Mouse (Mus musculus): ENCODE measurements at regions not wholly inside any gene's neighbourhood (a gene's known extent, or its start where the extent isn't known, plus 50 kb on each side); places are given as distances from the start of the nearest gene placed in this dataset.

- Histone ChIP-seq H3K27ac (replicated peaks; ENCODE audit: low read depth, low read length) (no peak overlapping the region), H3K4me3 (ENCODE audit: insufficient read depth, low read depth, low read length) (no peak overlapping the region), H3K4me1 (ENCODE audit: control insufficient read depth, insufficient read depth, insufficient read length, low read length) (no peaks in the 10 kb centered on the region; the same call in 1 of the 2 replicates)
Measured at GRCm38 (mm10) chr17:47283158-47283557, 85.5 kb upstream of the Mrps10 start.

GRCm38 (mm10) chr17:47282476-47282875 lies 86.2 kb upstream of the Mrps10 start:
- H3K4me1 ChIP-seq (ENCODE audit: control insufficient read depth, insufficient read depth, insufficient read length, low read length), result no peaks in the 10 kb centered on the region; the same call in 1 of the 2 replicates

GRCm38 (mm10) chr17:47277890-47278289 lies 90.8 kb upstream of the Mrps10 start:
- Histone ChIP-seq H3K4me1 (ENCODE audit: control insufficient read depth, insufficient read depth, insufficient read length, low read length) (no peaks in the 10 kb centered on the region; the same call in 1 of the 2 replicates), H3K27ac (replicated peaks; ENCODE audit: low read depth, low read length) (no peak overlapping the region)

More at GRCm38 (mm10) chr17:47282476-47282875, 86.2 kb upstream of the Mrps10 start:
- no peak overlapping the region for H3K4me3 ChIP-seq (ENCODE audit: insufficient read depth, low read depth, low read length)
- H3K27ac ChIP-seq (replicated peaks; ENCODE audit: low read depth, low read length), result no peak overlapping the region; the same call in 1 of the 2 replicates

GRCm38 (mm10) chr17:47276639-47277038 lies 92.0 kb upstream of the Mrps10 start:
- H3K27ac ChIP-seq (replicated peaks; ENCODE audit: low read depth, low read length), result no peak overlapping the region
- no peaks in the 10 kb centered on the region for H3K4me1 ChIP-seq (ENCODE audit: control insufficient read depth, insufficient read depth, insufficient read length, low read length)
- no peak overlapping the region for H3K4me3 ChIP-seq (ENCODE audit: insufficient read depth, low read depth, low read length)

More at GRCm38 (mm10) chr17:47277890-47278289, 90.8 kb upstream of the Mrps10 start:
- H3K4me3 ChIP-seq (ENCODE audit: insufficient read depth, low read depth, low read length), result no peak overlapping the region

GRCm38 (mm10) chr17:47275796-47276311 lies 92.8 kb upstream of the Mrps10 start:
- peak overlapping the region; percentile 24; the same call in 1 of the 2 replicates for H3K27ac ChIP-seq (replicated peaks; ENCODE audit: low read depth, low read length)
- no peaks in the 10 kb centered on the region for H3K4me1 ChIP-seq (ENCODE audit: control insufficient read depth, insufficient read depth, insufficient read length, low read length)
- H3K4me3 ChIP-seq (ENCODE audit: insufficient read depth, low read depth, low read length), result no peak overlapping the region

GRCm38 (mm10) chr17:47273309-47273708 lies 95.4 kb upstream of the Mrps10 start:
- Histone ChIP-seq H3K4me1 (ENCODE audit: control insufficient read depth, insufficient read depth, insufficient read length, low read length) (no peaks in the 10 kb centered on the region), H3K27ac (replicated peaks; ENCODE audit: low read depth, low read length) (no peak overlapping the region), H3K4me3 (ENCODE audit: insufficient read depth, low read depth, low read length) (no peak overlapping the region)

- Histone ChIP-seq H3K27ac (replicated peaks; ENCODE audit: low read depth, low read length) (no peak overlapping the region), H3K4me3 (ENCODE audit: insufficient read depth, low read depth, low read length) (no peak overlapping the region), H3K4me1 (ENCODE audit: control insufficient read depth, insufficient read depth, insufficient read length, low read length) (no peaks in the 10 kb centered on the region)
Measured at GRCm38 (mm10) chr17:47271979-47272677, 96.6 kb upstream of the Mrps10 start.

GRCm38 (mm10) chr17:47269053-47269891 lies 99.4 kb upstream of the Mrps10 start:
- no peaks in the 10 kb centered on the region for H3K4me1 ChIP-seq (ENCODE audit: control insufficient read depth, insufficient read depth, insufficient read length, low read length)
- H3K27ac ChIP-seq (replicated peaks; ENCODE audit: low read depth, low read length), result no peak overlapping the region
- no peak overlapping the region for H3K4me3 ChIP-seq (ENCODE audit: insufficient read depth, low read depth, low read length)

- no peaks in the 10 kb centered on the region for H3K4me1 ChIP-seq (ENCODE audit: control insufficient read depth, insufficient read depth, insufficient read length, low read length)
- H3K27ac ChIP-seq (replicated peaks; ENCODE audit: low read depth, low read length), result no peak overlapping the region
- no peak overlapping the region for H3K4me3 ChIP-seq (ENCODE audit: insufficient read depth, low read depth, low read length)
Measured at GRCm38 (mm10) chr17:47267843-47268242, 100.8 kb upstream of the Mrps10 start.

- Histone ChIP-seq H3K27ac (replicated peaks; ENCODE audit: low read depth, low read length) (no peak overlapping the region), H3K4me3 (ENCODE audit: insufficient read depth, low read depth, low read length) (no peak overlapping the region), H3K4me1 (ENCODE audit: control insufficient read depth, insufficient read depth, insufficient read length, low read length) (no peaks in the 10 kb centered on the region)
Measured at GRCm38 (mm10) chr17:47267076-47267475, 101.6 kb upstream of the Mrps10 start.

GRCm38 (mm10) chr17:47266335-47266734 lies 102.4 kb upstream of the Mrps10 start:
- Histone ChIP-seq H3K4me3 (ENCODE audit: insufficient read depth, low read depth, low read length) (no peak overlapping the region), H3K27ac (replicated peaks; ENCODE audit: low read depth, low read length) (no peak overlapping the region), H3K4me1 (ENCODE audit: control insufficient read depth, insufficient read depth, insufficient read length, low read length) (no peaks in the 10 kb centered on the region)

GRCm38 (mm10) chr17:47262986-47263385 lies 105.7 kb upstream of the Mrps10 start:
- no peak overlapping the region for H3K4me3 ChIP-seq (ENCODE audit: insufficient read depth, low read depth, low read length)
- H3K4me1 ChIP-seq (ENCODE audit: control insufficient read depth, insufficient read depth, insufficient read length, low read length), result no peaks in the 10 kb centered on the region
- H3K27ac ChIP-seq (replicated peaks; ENCODE audit: low read depth, low read length), result no peak overlapping the region

GRCm38 (mm10) chr17:47262141-47262540 lies 106.5 kb upstream of the Mrps10 start:
- no peak overlapping the region for H3K27ac ChIP-seq (replicated peaks; ENCODE audit: low read depth, low read length)

GRCm38 (mm10) chr17:47260976-47261375 lies 107.7 kb upstream of the Mrps10 start:
- Histone ChIP-seq H3K27ac (replicated peaks; ENCODE audit: low read depth, low read length) (no peak overlapping the region), H3K4me3 (ENCODE audit: insufficient read depth, low read depth, low read length) (no peak overlapping the region), H3K4me1 (ENCODE audit: control insufficient read depth, insufficient read depth, insufficient read length, low read length) (no peaks in the 10 kb centered on the region)

More at GRCm38 (mm10) chr17:47262141-47262540, 106.5 kb upstream of the Mrps10 start:
- no peak overlapping the region for H3K4me3 ChIP-seq (ENCODE audit: insufficient read depth, low read depth, low read length)
- no peaks in the 10 kb centered on the region for H3K4me1 ChIP-seq (ENCODE audit: control insufficient read depth, insufficient read depth, insufficient read length, low read length)

GRCm38 (mm10) chr17:47258296-47258695 lies 110.4 kb upstream of the Mrps10 start:
- H3K27ac ChIP-seq (replicated peaks; ENCODE audit: low read depth, low read length), result no peak overlapping the region
- no peak overlapping the region for H3K4me3 ChIP-seq (ENCODE audit: insufficient read depth, low read depth, low read length)
- no peaks in the 10 kb centered on the region for H3K4me1 ChIP-seq (ENCODE audit: control insufficient read depth, insufficient read depth, insufficient read length, low read length)
